Mouse (Mus musculus) adrenal gland, postnatal 4 days (tissue): ENCODE measurements around the gene Esyt2. TPM values are rescaled to one million over a fixed set of nuclear protein-coding genes. Genes with fewer than 3 reads are reported as not detected.

ENCODE experiments used
- DNase-seq, 2 experiments: peaks; one replicate each; pipeline ENCODE4 v3.0.0; 2021 to 2022; ENCODE audit warnings: low spot score in 2 of 2, mixed read lengths in 2 of 2
- total RNA-seq, 2 experiments: library from RNA; stranded (reverse); gene quantifications; 2 replicates each; pipeline ENCODE4 v1.2.3; 2021

The Esyt2 gene
- total RNA-seq, 2 experiments from 2014 or later: 44.7 to 53.2 TPM

GRCm38 (mm10) chr12:116352404-116352803 lies 71.4 kb downstream of the Esyt2 start:
- DNase-seq: no peak

GRCm38 (mm10) chr12:116354694-116355093 lies 73.7 kb downstream of the Esyt2 start:
- no peak for DNase-seq

- no peak for DNase-seq
Measured at GRCm38 (mm10) chr12:116362091-116362490, 81.1 kb downstream of the Esyt2 start.

- DNase-seq: no peak
Measured at GRCm38 (mm10) chr12:116366900-116367299, 85.9 kb downstream of the Esyt2 start.

GRCm38 (mm10) chr12:116367346-116367745 lies 86.3 kb downstream of the Esyt2 start:
- DNase-seq: no peak

GRCm38 (mm10) chr12:116368857-116369256 lies 87.9 kb downstream of the Esyt2 start:
- no peak for DNase-seq

- DNase-seq: no peak
Measured at GRCm38 (mm10) chr12:116383101-116383500, 102.1 kb downstream of the Esyt2 start.

GRCm38 (mm10) chr12:116383995-116384394 lies 103.0 kb downstream of the Esyt2 start:
- DNase-seq: no peak

- no peak for DNase-seq
Measured at GRCm38 (mm10) chr12:116386802-116387201, 105.8 kb downstream of the Esyt2 start.

- no peak for DNase-seq
Measured at GRCm38 (mm10) chr12:116389868-116390267, 108.9 kb downstream of the Esyt2 start.

- DNase-seq: no peak
Measured at GRCm38 (mm10) chr12:116394327-116394726, 113.3 kb downstream of the Esyt2 start.

GRCm38 (mm10) chr12:116395312-116395711 lies 114.3 kb downstream of the Esyt2 start:
- no peak for DNase-seq

GRCm38 (mm10) chr12:116396072-116396695 lies 115.2 kb downstream of the Esyt2 start:
- no peak for DNase-seq

- no peak for DNase-seq
Measured at GRCm38 (mm10) chr12:116404012-116404679, 123.2 kb downstream of the Esyt2 start.

GRCm38 (mm10) chr12:116405045-116405835 lies 124.2 kb downstream of the Esyt2 start, which contains the start of gene Ncapg2:
TSS of gene Ncapg2 (plus strand) at chr12:116405402.
- peak; percentile 97 for DNase-seq

GRCm38 (mm10) chr12:116405836-116406155 lies 124.8 kb downstream of the Esyt2 start:
- DNase-seq: no peak

- DNase-seq: no peak
Measured at GRCm38 (mm10) chr12:116407883-116408282, 126.9 kb downstream of the Esyt2 start.

- DNase-seq: no peak
Measured at GRCm38 (mm10) chr12:116414941-116415340, 133.9 kb downstream of the Esyt2 start.

- no peak for DNase-seq
Measured at GRCm38 (mm10) chr12:116416514-116416913, 135.5 kb downstream of the Esyt2 start.

- no peak for DNase-seq
Measured at GRCm38 (mm10) chr12:116421656-116422055, 140.7 kb downstream of the Esyt2 start.

- DNase-seq: no peak
Measured at GRCm38 (mm10) chr12:116425392-116425791, 144.4 kb downstream of the Esyt2 start.

- DNase-seq: no peak
Measured at GRCm38 (mm10) chr12:116433742-116434141, 152.7 kb downstream of the Esyt2 start.
